Mouse (Mus musculus): Measurements from ENCODE around the gene Trib3.

DNA sequence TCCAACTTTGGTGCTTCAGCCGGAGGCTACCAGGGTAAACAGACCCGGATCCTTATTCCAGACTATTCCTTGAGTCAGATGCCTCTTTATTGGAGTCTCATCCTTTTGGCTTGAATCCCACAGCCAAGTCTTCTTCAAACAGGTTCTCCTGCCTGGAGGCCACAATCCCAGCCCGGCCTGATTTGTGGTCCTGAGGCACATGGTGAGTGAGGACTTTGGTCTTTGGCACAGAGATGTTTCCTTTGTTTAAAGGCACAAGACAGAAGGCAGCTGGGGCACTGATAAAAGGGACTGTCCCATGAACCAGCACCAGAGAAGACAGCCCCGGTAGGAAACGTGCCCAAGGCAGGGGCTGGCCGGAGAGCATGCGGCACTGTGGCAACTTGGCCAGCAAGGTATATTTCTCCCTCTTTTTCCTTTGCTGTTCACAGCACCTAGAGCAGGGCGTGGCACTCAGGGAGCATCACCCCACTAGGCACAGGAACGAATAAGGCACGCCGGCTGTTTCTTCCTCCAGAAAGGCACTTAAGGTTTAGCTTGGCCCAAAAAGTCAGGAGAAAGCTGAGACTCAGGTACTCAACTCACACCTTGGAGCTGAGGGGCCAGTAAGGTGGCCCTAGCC, 6.1 kb downstream of the Trib3 start:
- TF ChIP-seq CTCF (IDR thresholded peaks at IDR 0.05; ENCODE audit: borderline replicate concordance, insufficient read depth, low read depth, low read length): no peak
- TF ChIP-seq POLR2A (IDR thresholded peaks at IDR 0.05; ENCODE audit: borderline replicate concordance, insufficient read depth, low read length): no peak
